Mouse (Mus musculus) frontal cortex, postnatal 10 days (tissue): ENCODE results near the gene Mmgt2.

Experiments
- DNase-seq, 2 experiments: peaks; one replicate each; pipeline ENCODE4 v3.0.0; 2022; ENCODE audit warnings: low spot score in 2 of 2, mixed read lengths in 1 of 2

The Mmgt2 gene

GRCm38 (mm10) chr11:62648591-62649391 lies at the start of gene Mmgt2:
Gene Mmgt2, plus strand, starts transcription at chr11:62648664.
- peak; percentile 72 to 88 for DNase-seq

GRCm38 (mm10) chr11:62601732-62602618 lies 46.5 kb upstream of the Mmgt2 start:
- DNase-seq = no peak

- peak; percentile 97 to 98 for DNase-seq
Measured at GRCm38 (mm10) chr11:62602619-62603311, 45.7 kb upstream of the Mmgt2 start.

- DNase-seq = no peak
Measured at GRCm38 (mm10) chr11:62603312-62604056, 45.0 kb upstream of the Mmgt2 start.

GRCm38 (mm10) chr11:62604123-62604706 lies 44.2 kb upstream of the Mmgt2 start:
- DNase-seq = no peak

- DNase-seq = no peak
Measured at GRCm38 (mm10) chr11:62604886-62605618, 43.4 kb upstream of the Mmgt2 start.

- DNase-seq = no peak
Measured at GRCm38 (mm10) chr11:62605619-62606298, 42.7 kb upstream of the Mmgt2 start.

GRCm38 (mm10) chr11:62606299-62607169 lies 41.9 kb upstream of the Mmgt2 start:
- no peak for DNase-seq

GRCm38 (mm10) chr11:62607170-62607951 lies 41.1 kb upstream of the Mmgt2 start:
- no peak for DNase-seq

- no peak for DNase-seq
Measured at GRCm38 (mm10) chr11:62607952-62608201, 40.6 kb upstream of the Mmgt2 start.

- no peak for DNase-seq
Measured at GRCm38 (mm10) chr11:62608826-62609675, 39.4 kb upstream of the Mmgt2 start.

- no peak for DNase-seq
Measured at GRCm38 (mm10) chr11:62610304-62610703, 38.2 kb upstream of the Mmgt2 start.

- no peak for DNase-seq
Measured at GRCm38 (mm10) chr11:62612604-62613003, 35.9 kb upstream of the Mmgt2 start.

- peak; percentile 86 to 92 for DNase-seq
Measured at GRCm38 (mm10) chr11:62613657-62614365, 34.7 kb upstream of the Mmgt2 start.

GRCm38 (mm10) chr11:62614876-62615410 lies 33.5 kb upstream of the Mmgt2 start:
- no peak for DNase-seq

- DNase-seq = no peak
Measured at GRCm38 (mm10) chr11:62615456-62615855, 33.0 kb upstream of the Mmgt2 start.
